Mouse (Mus musculus): ENCODE results near the gene Rbm15b. TPM values are rescaled to one million over a fixed set of nuclear protein-coding genes. Genes with fewer than 3 reads are reported as not detected.

Rbm15b gene
- total and polyA plus RNA-seq, 3 experiments = 21.8 to 30.0 (median 21.9) TPM

- TF ChIP-seq TAL1 (conservative IDR thresholded peaks at IDR 0.05; ENCODE audit: low read depth, low read length) (no peak), POLR2AphosphoS5 (IDR thresholded peaks at IDR 0.05; ENCODE audit: insufficient replicate concordance, low read depth, low read length) (no peak), GATA1 (IDR thresholded peaks at IDR 0.05; ENCODE audit: borderline replicate concordance, low read length) (no peak), GATA2 (IDR thresholded peaks at IDR 0.05; ENCODE audit: borderline replicate concordance, low read depth, low read length) (no peak), CTCF (IDR thresholded peaks at IDR 0.05; ENCODE audit: low read depth, low read length) (no peak)
- Histone ChIP-seq H3K9me3 (replicated peaks) (no peaks in the 10 kb centered on the region), H3K27me3 (ENCODE audit: insufficient read depth, low read length) (no peaks in the 10 kb centered on the region), H3K4me1 (ENCODE audit: insufficient read depth, low read depth, low read length) (peaks cover 63% of the 10 kb centered on the region), H3K4me3 (ENCODE audit: low read depth, low read length) (no peak overlapping the region), H3K36me3 (replicated peaks) (peaks cover 60% of the 10 kb centered on the region)
- ATAC-seq (ENCODE audit: extremely low read depth, insufficient number of reproducible peaks, low FRiP score, poor library complexity, severe bottlenecking) (no peak), DNase-seq (ENCODE audit: low spot score) (no peak)
Observed at GRCm38 (mm10) chr9:106888346-106888745, 1.1 kb upstream of the Rbm15b start.

- Histone ChIP-seq H3K27me3 (ENCODE audit: insufficient read depth, low read length) (no peaks in the 10 kb centered on the region), H3K4me3 (ENCODE audit: low read depth, low read length) (peak overlapping the region; percentile 79), H3K36me3 (replicated peaks) (peaks cover 79% of the 10 kb centered on the region), H3K4me1 (ENCODE audit: insufficient read depth, low read depth, low read length) (peaks cover 80% of the 10 kb centered on the region), H3K9me3 (replicated peaks) (no peaks in the 10 kb centered on the region)
- DNase-seq (ENCODE audit: low spot score) (peak; percentile 63), ATAC-seq (ENCODE audit: extremely low read depth, insufficient number of reproducible peaks, low FRiP score, poor library complexity, severe bottlenecking) (no peak)
- TF ChIP-seq TAL1 (conservative IDR thresholded peaks at IDR 0.05; ENCODE audit: low read depth, low read length) (no peak), CTCF (IDR thresholded peaks at IDR 0.05; ENCODE audit: low read depth, low read length) (no peak), GATA2 (IDR thresholded peaks at IDR 0.05; ENCODE audit: borderline replicate concordance, low read depth, low read length) (no peak), GATA1 (IDR thresholded peaks at IDR 0.05; ENCODE audit: borderline replicate concordance, low read length) (no peak), POLR2AphosphoS5 (IDR thresholded peaks at IDR 0.05; ENCODE audit: insufficient replicate concordance, low read depth, low read length) (no peak)
Observed at GRCm38 (mm10) chr9:106885901-106886731, 1.1 kb downstream of the Rbm15b start.

GRCm38 (mm10) chr9:106884996-106885900 lies 2.0 kb downstream of the Rbm15b start:
- no peak for DNase-seq (ENCODE audit: low spot score)
- TF ChIP-seq CTCF (IDR thresholded peaks at IDR 0.05; ENCODE audit: low read depth, low read length) = no peak
- TF ChIP-seq POLR2AphosphoS5 (IDR thresholded peaks at IDR 0.05; ENCODE audit: insufficient replicate concordance, low read depth, low read length) = no peak
- TF ChIP-seq TAL1 (conservative IDR thresholded peaks at IDR 0.05; ENCODE audit: low read depth, low read length) = no peak
- no peak for TF ChIP-seq GATA2 (IDR thresholded peaks at IDR 0.05; ENCODE audit: borderline replicate concordance, low read depth, low read length)
- no peak for TF ChIP-seq GATA1 (IDR thresholded peaks at IDR 0.05; ENCODE audit: borderline replicate concordance, low read length)
- H3K36me3 ChIP-seq (replicated peaks) = peaks cover 78% of the 10 kb centered on the region
- no peaks in the 10 kb centered on the region for H3K27me3 ChIP-seq (ENCODE audit: insufficient read depth, low read length)
- H3K4me1 ChIP-seq (ENCODE audit: insufficient read depth, low read depth, low read length) = peaks cover 75% of the 10 kb centered on the region
- H3K9me3 ChIP-seq (replicated peaks) = no peaks in the 10 kb centered on the region
- peak overlapping the region; percentile 79 for H3K4me3 ChIP-seq (ENCODE audit: low read depth, low read length)
- ATAC-seq (ENCODE audit: extremely low read depth, insufficient number of reproducible peaks, low FRiP score, poor library complexity, severe bottlenecking) = no peak

- peaks cover 65% of the 10 kb centered on the region for H3K4me1 ChIP-seq (ENCODE audit: insufficient read depth, low read depth, low read length)
- DNase-seq (ENCODE audit: low spot score) = peak; percentile 4
- H3K27me3 ChIP-seq (ENCODE audit: insufficient read depth, low read length) = no peaks in the 10 kb centered on the region
- no peak for ATAC-seq (ENCODE audit: extremely low read depth, insufficient number of reproducible peaks, low FRiP score, poor library complexity, severe bottlenecking)
- peaks cover 78% of the 10 kb centered on the region for H3K36me3 ChIP-seq (replicated peaks)
- TF ChIP-seq GATA1 (IDR thresholded peaks at IDR 0.05; ENCODE audit: borderline replicate concordance, low read length) = no peak
- TF ChIP-seq TAL1 (conservative IDR thresholded peaks at IDR 0.05; ENCODE audit: low read depth, low read length) = no peak
- TF ChIP-seq POLR2AphosphoS5 (IDR thresholded peaks at IDR 0.05; ENCODE audit: insufficient replicate concordance, low read depth, low read length) = no peak
- no peak for TF ChIP-seq GATA2 (IDR thresholded peaks at IDR 0.05; ENCODE audit: borderline replicate concordance, low read depth, low read length)
- no peaks in the 10 kb centered on the region for H3K9me3 ChIP-seq (replicated peaks)
- H3K4me3 ChIP-seq (ENCODE audit: low read depth, low read length) = peak overlapping the region; percentile 79; the same call in 1 of the 2 replicates
Observed at GRCm38 (mm10) chr9:106884306-106884705, 2.9 kb downstream of the Rbm15b start.

GRCm38 (mm10) chr9:106883085-106883484 lies 4.1 kb downstream of the Rbm15b start:
- no peak for DNase-seq (ENCODE audit: low spot score)
- Histone ChIP-seq H3K27me3 (ENCODE audit: insufficient read depth, low read length) (no peaks in the 10 kb centered on the region), H3K4me3 (ENCODE audit: low read depth, low read length) (peak overlapping the region; percentile 1; the same call in 1 of the 2 replicates), H3K36me3 (replicated peaks) (peaks cover 78% of the 10 kb centered on the region), H3K9me3 (replicated peaks) (no peaks in the 10 kb centered on the region), H3K4me1 (ENCODE audit: insufficient read depth, low read depth, low read length) (peaks cover 54% of the 10 kb centered on the region)
- no peak for ATAC-seq (ENCODE audit: extremely low read depth, insufficient number of reproducible peaks, low FRiP score, poor library complexity, severe bottlenecking)
- TF ChIP-seq TAL1 (conservative IDR thresholded peaks at IDR 0.05; ENCODE audit: low read depth, low read length) = no peak
- no peak for TF ChIP-seq POLR2AphosphoS5 (IDR thresholded peaks at IDR 0.05; ENCODE audit: insufficient replicate concordance, low read depth, low read length)
- no peak for TF ChIP-seq GATA1 (IDR thresholded peaks at IDR 0.05; ENCODE audit: borderline replicate concordance, low read length)
- no peak for TF ChIP-seq GATA2 (IDR thresholded peaks at IDR 0.05; ENCODE audit: borderline replicate concordance, low read depth, low read length)
- no peak for TF ChIP-seq CTCF (IDR thresholded peaks at IDR 0.05; ENCODE audit: low read depth, low read length)

GRCm38 (mm10) chr9:106882176-106882575 lies 5.1 kb downstream of the Rbm15b start:
- no peaks in the 10 kb centered on the region for H3K27me3 ChIP-seq (ENCODE audit: insufficient read depth, low read length)
- ATAC-seq (ENCODE audit: extremely low read depth, insufficient number of reproducible peaks, low FRiP score, poor library complexity, severe bottlenecking) (no peak), DNase-seq (ENCODE audit: low spot score) (no peak)
- H3K4me1 ChIP-seq (ENCODE audit: insufficient read depth, low read depth, low read length) = peaks cover 54% of the 10 kb centered on the region
- no peaks in the 10 kb centered on the region for H3K9me3 ChIP-seq (replicated peaks)
- no peak overlapping the region for H3K4me3 ChIP-seq (ENCODE audit: low read depth, low read length)
- no peak for TF ChIP-seq CTCF (IDR thresholded peaks at IDR 0.05; ENCODE audit: low read depth, low read length)
- no peak for TF ChIP-seq POLR2AphosphoS5 (IDR thresholded peaks at IDR 0.05; ENCODE audit: insufficient replicate concordance, low read depth, low read length)
- no peak for TF ChIP-seq GATA2 (IDR thresholded peaks at IDR 0.05; ENCODE audit: borderline replicate concordance, low read depth, low read length)
- TF ChIP-seq GATA1 (IDR thresholded peaks at IDR 0.05; ENCODE audit: borderline replicate concordance, low read length) = no peak
- TF ChIP-seq TAL1 (conservative IDR thresholded peaks at IDR 0.05; ENCODE audit: low read depth, low read length) = no peak
- H3K36me3 ChIP-seq (replicated peaks) = peaks cover 79% of the 10 kb centered on the region

All from G1E (cell line).